Mouse (Mus musculus): ENCODE results near the gene Frmpd1. TPM values are rescaled to one million over a fixed set of nuclear protein-coding genes. Genes with fewer than 3 reads are reported as not detected.

The Frmpd1 gene
- total RNA-seq (2017) = not detected in 2 replicates

- ATAC-seq (replicated peaks in 1 of 2; ENCODE audit: insufficient read depth in 1 of 2, low FRiP score in 2 of 2, low TSS enrichment in 1 of 2, low read depth in 1 of 2, poor library complexity in 2 of 2, severe bottlenecking in 2 of 2) = no peak
Observed at GRCm38 (mm10) chr4:45184521-45185330, at the start of gene Frmpd1. Gene Frmpd1 (plus strand): TSS chr4:45184875.

DNA sequence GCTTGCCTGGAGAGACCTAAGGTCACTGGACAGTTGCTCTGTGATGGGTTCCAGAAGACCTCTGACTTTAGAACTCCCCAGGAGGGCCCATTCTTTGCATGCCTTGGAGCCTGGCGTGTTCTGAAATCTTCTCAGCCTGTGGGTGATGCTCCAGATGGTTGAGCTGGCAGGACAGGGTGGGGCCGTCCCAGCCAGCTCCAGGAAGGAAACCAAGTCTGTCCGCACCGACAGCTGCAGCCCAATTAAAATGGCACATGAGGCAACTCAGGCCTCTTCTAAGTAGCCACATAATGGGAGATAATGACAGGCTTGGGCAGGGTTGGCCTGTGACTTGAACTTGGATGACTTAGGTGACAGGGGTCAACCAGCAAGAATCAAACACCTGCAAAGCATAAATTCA lies 47.0 kb upstream of the Frmpd1 start:
- no peak for ATAC-seq (replicated peaks in 1 of 2; ENCODE audit: insufficient read depth in 1 of 2, low FRiP score in 2 of 2, low TSS enrichment in 1 of 2, low read depth in 1 of 2, poor library complexity in 2 of 2, severe bottlenecking in 2 of 2)

DNA sequence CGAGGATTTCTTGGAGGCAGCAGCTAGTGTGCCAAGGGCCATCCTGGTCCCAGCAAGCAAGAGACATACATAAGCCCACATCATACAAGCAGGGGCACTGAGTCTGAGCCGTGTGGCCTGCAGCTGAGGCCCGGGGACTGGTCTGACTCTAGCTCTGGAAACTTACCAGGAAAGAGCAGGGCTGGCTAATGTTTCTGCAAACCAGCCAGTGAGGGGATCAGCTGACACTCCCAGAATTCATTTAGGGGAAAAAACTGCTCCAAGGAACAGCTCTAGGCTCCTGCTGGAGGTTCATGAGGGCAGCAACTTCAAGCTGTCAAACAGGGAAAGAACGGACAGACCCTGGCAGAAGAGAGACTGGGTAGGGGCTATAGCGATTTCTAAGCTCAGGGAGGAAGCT lies 42.8 kb upstream of the Frmpd1 start:
- no peak for ATAC-seq (replicated peaks in 1 of 2; ENCODE audit: insufficient read depth in 1 of 2, low FRiP score in 2 of 2, low TSS enrichment in 1 of 2, low read depth in 1 of 2, poor library complexity in 2 of 2, severe bottlenecking in 2 of 2)

- peak; percentile 54 to 59; a peak in 3 of 4 replicates for ATAC-seq (replicated peaks in 1 of 2; ENCODE audit: insufficient read depth in 1 of 2, low FRiP score in 2 of 2, low TSS enrichment in 1 of 2, low read depth in 1 of 2, poor library complexity in 2 of 2, severe bottlenecking in 2 of 2)
Observed at GRCm38 (mm10) chr4:45142411-45142810, 42.3 kb upstream of the Frmpd1 start.

DNA sequence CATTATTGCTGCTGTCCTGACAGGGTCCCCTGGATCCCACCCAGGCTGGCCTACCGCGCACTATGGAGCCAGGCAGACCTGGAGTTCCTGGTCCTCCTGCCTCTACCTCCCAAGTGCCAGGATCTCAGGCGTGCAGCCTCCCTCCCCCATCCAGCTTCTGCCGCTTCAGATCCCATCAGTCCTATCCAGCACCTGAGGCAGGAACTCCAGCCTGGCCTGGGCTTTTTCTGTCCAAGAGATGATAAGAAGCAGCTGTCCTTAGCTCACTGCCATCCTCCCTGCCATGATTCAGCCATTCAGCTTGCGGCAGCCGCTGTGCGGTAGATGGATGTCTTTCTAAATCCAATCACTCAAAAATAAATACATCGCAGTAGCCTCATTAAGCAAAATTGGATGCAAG lies 41.7 kb upstream of the Frmpd1 start:
- no peak for ATAC-seq (replicated peaks in 1 of 2; ENCODE audit: insufficient read depth in 1 of 2, low FRiP score in 2 of 2, low TSS enrichment in 1 of 2, low read depth in 1 of 2, poor library complexity in 2 of 2, severe bottlenecking in 2 of 2)

GRCm38 (mm10) chr4:45156433-45156832 lies 28.2 kb upstream of the Frmpd1 start:
- no peak for ATAC-seq (replicated peaks in 1 of 2; ENCODE audit: insufficient read depth in 1 of 2, low FRiP score in 2 of 2, low TSS enrichment in 1 of 2, low read depth in 1 of 2, poor library complexity in 2 of 2, severe bottlenecking in 2 of 2)

DNA sequence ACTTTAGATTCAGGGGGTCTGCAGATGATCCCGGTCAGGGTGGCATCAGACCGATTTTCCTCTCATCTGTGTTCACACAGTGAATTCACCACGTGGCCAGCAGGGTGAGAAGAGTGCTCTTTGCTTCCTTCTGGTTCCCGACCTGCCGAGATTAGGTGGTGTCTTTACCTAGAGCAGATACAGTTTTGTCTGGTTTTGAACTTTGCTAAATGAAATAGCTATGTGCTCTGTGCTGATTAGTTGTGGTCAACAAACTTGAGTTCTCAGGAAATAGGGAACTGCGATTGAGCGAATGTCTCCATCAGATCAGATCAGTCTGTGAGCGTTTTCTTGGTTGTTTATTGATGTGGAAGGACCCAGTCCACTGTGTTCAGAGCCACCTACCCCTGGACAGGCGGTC lies 26.1 kb upstream of the Frmpd1 start:
- ATAC-seq (replicated peaks in 1 of 2; ENCODE audit: insufficient read depth in 1 of 2, low FRiP score in 2 of 2, low TSS enrichment in 1 of 2, low read depth in 1 of 2, poor library complexity in 2 of 2, severe bottlenecking in 2 of 2) = 0 out of 4 replicates have a peak, but pooled peaks of 1 of the 2 experiments have one; percentile 21

DNA sequence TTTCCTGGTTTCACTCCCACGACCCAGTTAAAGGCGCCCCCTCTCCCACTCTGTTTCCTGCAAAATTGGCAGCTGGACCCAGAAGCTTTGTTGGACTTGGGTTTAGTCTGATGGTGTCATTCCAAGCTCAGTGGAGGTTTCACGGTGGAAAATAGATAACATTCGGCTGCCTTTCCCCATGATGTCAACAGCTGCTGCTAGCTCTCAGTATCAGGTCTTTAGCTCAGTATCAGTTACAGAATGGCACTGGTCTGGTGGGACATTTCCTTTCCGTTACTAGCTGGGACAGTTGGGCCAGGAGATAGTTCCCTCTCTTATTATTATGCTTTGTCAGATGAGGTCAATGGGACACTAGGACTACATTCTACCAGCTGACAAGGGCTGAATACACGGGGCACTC lies 23.9 kb upstream of the Frmpd1 start:
- ATAC-seq (replicated peaks in 1 of 2; ENCODE audit: insufficient read depth in 1 of 2, low FRiP score in 2 of 2, low TSS enrichment in 1 of 2, low read depth in 1 of 2, poor library complexity in 2 of 2, severe bottlenecking in 2 of 2) = no peak

DNA sequence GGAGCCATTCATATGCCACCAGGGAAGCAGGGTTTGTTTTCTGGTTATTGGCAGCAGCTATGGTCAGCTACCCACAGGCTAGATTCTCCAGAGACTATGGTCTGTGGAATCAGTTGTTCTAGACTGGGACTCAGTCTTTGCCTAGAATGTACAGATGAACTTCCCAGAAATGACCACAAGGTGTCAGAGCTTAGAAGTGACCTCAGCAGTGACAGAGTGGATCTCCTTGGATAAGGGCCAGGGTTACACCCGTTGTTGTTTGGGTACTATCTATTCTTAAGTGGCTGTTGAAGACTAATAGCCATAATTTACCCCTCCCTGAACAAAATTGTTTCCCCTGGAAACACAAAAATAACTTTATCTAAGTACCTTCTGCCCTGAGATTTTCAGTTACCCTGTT lies 21.0 kb upstream of the Frmpd1 start:
- ATAC-seq (replicated peaks in 1 of 2; ENCODE audit: insufficient read depth in 1 of 2, low FRiP score in 2 of 2, low TSS enrichment in 1 of 2, low read depth in 1 of 2, poor library complexity in 2 of 2, severe bottlenecking in 2 of 2) = 0 out of 4 replicates have a peak, but pooled peaks of 1 of the 2 experiments have one; percentile 17

DNA sequence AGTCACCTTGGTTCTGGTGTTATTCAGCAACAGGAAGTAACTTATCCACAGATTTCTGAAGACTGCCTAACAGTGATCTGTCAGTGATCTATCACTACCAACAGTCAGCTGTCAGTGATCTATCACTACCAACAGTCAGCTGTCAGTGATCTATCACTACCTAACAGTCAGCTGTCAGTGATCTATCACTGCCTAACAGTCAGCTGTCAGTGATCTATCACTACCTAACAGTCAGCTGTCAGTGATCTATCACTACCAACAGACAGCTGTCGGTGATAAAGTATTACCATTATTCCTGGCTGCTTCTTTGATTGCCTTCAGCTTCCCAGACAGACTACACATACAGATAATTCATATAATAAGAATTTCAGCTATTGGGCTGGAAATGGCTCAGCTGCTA lies 19.2 kb upstream of the Frmpd1 start:
- no peak for ATAC-seq (replicated peaks in 1 of 2; ENCODE audit: insufficient read depth in 1 of 2, low FRiP score in 2 of 2, low TSS enrichment in 1 of 2, low read depth in 1 of 2, poor library complexity in 2 of 2, severe bottlenecking in 2 of 2)

- ATAC-seq (replicated peaks in 1 of 2; ENCODE audit: insufficient read depth in 1 of 2, low FRiP score in 2 of 2, low TSS enrichment in 1 of 2, low read depth in 1 of 2, poor library complexity in 2 of 2, severe bottlenecking in 2 of 2) = no peak
Observed at GRCm38 (mm10) chr4:45165955-45166354, 18.7 kb upstream of the Frmpd1 start.

GRCm38 (mm10) chr4:45171340-45171739 lies 13.3 kb upstream of the Frmpd1 start:
- ATAC-seq (replicated peaks in 1 of 2; ENCODE audit: insufficient read depth in 1 of 2, low FRiP score in 2 of 2, low TSS enrichment in 1 of 2, low read depth in 1 of 2, poor library complexity in 2 of 2, severe bottlenecking in 2 of 2) = no peak

DNA sequence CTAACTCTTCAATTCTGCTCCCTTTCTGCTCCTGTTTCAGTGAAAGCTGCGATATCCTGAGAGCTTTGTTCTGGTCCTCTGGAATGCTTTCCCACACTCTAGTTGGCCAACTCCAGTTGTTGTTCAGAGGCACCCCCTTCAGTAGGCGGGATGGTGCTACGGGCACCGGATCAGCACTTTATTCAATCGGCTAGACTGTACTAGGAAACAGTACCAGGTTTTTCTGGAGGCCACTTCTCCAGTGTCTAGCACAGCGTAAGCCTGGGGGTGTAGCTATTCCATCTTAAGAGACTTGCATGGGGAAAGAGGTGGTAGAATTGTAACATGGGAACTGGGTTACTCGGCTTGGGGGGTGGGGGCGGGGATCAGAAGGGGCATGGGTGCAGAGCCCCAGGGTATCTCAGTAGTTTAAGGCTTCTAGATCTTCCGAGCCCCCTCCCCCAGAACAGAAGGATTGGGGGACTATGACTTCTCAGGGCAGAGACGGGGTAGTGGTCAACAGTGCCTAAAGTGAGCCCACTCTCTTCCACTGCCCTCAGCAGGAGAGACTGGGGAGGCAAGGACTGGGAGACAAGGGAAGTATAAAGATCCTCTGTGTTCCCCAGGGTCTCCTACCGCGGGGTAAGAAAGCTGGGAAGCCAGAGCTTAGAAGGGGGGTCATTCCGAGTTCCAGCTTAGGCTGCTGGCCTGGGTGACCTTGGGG lies 706 bp upstream of the Frmpd1 start:
- ATAC-seq (replicated peaks in 1 of 2; ENCODE audit: insufficient read depth in 1 of 2, low FRiP score in 2 of 2, low TSS enrichment in 1 of 2, low read depth in 1 of 2, poor library complexity in 2 of 2, severe bottlenecking in 2 of 2) = no peak

DNA sequence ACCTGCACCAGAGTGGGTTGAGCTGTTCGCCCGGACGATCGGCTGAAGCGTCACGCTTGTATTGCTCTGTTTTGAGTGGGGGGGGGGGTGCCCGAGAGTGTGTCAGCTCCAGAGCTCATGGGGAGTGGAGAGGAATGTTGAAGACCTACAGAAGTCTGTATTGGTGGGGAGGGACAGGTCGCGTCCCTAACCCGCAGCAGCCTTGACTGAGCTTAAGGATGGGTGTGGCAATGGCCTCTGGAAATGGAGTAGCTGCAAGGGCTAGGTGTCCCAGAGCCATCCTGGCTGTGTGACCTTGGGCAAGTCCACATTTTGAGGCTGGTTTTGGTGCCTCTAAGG lies 625 bp downstream of the Frmpd1 start:
- ATAC-seq (replicated peaks in 1 of 2; ENCODE audit: insufficient read depth in 1 of 2, low FRiP score in 2 of 2, low TSS enrichment in 1 of 2, low read depth in 1 of 2, poor library complexity in 2 of 2, severe bottlenecking in 2 of 2) = no peak

- ATAC-seq (replicated peaks in 1 of 2; ENCODE audit: insufficient read depth in 1 of 2, low FRiP score in 2 of 2, low TSS enrichment in 1 of 2, low read depth in 1 of 2, poor library complexity in 2 of 2, severe bottlenecking in 2 of 2) = no peak
Observed at GRCm38 (mm10) chr4:45198296-45198695, 13.6 kb downstream of the Frmpd1 start.

DNA sequence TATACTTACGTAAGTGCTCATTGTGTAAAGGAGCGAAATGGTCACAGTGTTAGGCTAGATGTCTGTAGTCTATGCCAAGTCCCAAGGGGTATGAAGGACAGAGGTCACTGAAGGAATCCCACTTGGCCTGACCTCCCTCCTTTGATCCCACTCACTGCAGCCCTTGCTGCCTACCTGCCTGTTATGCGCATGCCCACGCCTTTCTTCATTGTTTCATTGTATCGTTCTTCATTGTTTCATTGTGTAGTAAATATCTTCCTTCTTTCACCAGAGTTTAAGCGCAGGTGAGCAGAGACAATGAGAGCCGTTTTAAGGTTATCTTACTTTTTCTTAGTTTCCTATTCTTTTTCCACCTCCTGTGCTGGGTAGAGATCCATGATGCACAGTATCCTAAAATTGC lies 18.6 kb downstream of the Frmpd1 start:
- no peak for ATAC-seq (replicated peaks in 1 of 2; ENCODE audit: insufficient read depth in 1 of 2, low FRiP score in 2 of 2, low TSS enrichment in 1 of 2, low read depth in 1 of 2, poor library complexity in 2 of 2, severe bottlenecking in 2 of 2)

- ATAC-seq (replicated peaks in 1 of 2; ENCODE audit: insufficient read depth in 1 of 2, low FRiP score in 2 of 2, low TSS enrichment in 1 of 2, low read depth in 1 of 2, poor library complexity in 2 of 2, severe bottlenecking in 2 of 2) = no peak
Observed at GRCm38 (mm10) chr4:45207444-45207843, 22.8 kb downstream of the Frmpd1 start.

DNA sequence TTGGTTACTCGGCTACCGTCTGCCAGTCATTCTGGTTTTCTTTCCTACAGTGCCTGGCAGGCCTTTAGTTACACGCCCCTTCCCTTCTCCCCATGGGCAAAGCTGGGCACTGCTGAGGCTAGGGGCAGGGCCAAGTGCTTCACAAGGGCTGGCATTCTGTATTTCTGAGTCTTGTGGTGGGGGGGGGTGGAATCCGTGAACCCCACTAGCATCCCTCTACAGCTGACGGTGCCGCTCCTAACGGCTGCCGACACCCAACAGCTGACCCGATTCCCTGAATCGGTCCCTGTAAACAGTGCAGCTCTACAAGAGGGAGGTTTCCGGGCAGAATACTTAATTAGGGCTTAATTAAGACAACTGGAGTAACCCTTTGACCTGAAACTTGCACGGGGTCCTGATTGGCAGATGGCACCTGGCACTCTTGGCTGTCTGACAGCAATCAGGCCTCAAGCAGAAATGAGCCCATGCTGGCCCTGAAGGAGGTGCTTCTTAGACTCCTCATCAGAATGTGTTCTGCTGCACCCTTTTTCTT lies 24.2 kb downstream of the Frmpd1 start:
- ATAC-seq (replicated peaks in 1 of 2; ENCODE audit: insufficient read depth in 1 of 2, low FRiP score in 2 of 2, low TSS enrichment in 1 of 2, low read depth in 1 of 2, poor library complexity in 2 of 2, severe bottlenecking in 2 of 2) = no peak

All from hematopoietic stem cell, adult 5-6 weeks (primary cell).